Mouse (Mus musculus) Patski (cell line): ENCODE measurements around the gene Cfap61. TPM values are rescaled to one million over a fixed set of nuclear protein-coding genes. Genes with fewer than 3 reads are reported as not detected.

ENCODE experiments used
- ATAC-seq: fragments of 100-300 bp; one replicate; pipeline ENCODE4 v1.8.0; 2021
- CTCF ChIA-PET: fragments of 350-600 bp; sonication (Branson Sonifier 250); formaldehyde crosslinking; loops from one replicate; lab custom pipeline; 2022; ENCODE audit warnings: inconsistent platforms; lab: Charles Lee
- POLR2A ChIA-PET: fragments of 350-600 bp; sonication (Branson Sonifier 250); formaldehyde crosslinking; loops from one replicate; lab custom pipeline; 2022; ENCODE audit warnings: antibody characterized with exemption, inconsistent platforms; lab: Charles Lee
- DNase-seq: peaks from one replicate; pipeline ENCODE4 v3.0.0-alpha.2; 2011; ENCODE audit warnings: low read depth, low spot score
- H3K27me3 ChIP-seq: fragments of 371-371 bp; one replicate; pipeline ENCODE4 v1.5.1; 2021
- CTCF ChIP-seq: fragments of 100-300 bp; IDR thresholded peaks from one replicate; pipeline ENCODE4 v1.5.1; 2021
- in situ Hi-C: fragments of 300-500 bp; cut with MboI; formaldehyde crosslinking; loops from 3 replicates; pipeline ENCODE4 v1.11.1; 2018; ENCODE audit warnings: low pct_unique_long_range_greater_than_20kb, mixed read lengths
- polyA plus RNA-seq: library from polyadenylated mRNA; unstranded; gene quantifications from one replicate; pipeline ENCODE4 v1.2.3, GENCODE M21; 2021

The Cfap61 gene
- polyA plus RNA-seq, 1 experiment from 2014 or later, result 0.64 TPM

DNA sequence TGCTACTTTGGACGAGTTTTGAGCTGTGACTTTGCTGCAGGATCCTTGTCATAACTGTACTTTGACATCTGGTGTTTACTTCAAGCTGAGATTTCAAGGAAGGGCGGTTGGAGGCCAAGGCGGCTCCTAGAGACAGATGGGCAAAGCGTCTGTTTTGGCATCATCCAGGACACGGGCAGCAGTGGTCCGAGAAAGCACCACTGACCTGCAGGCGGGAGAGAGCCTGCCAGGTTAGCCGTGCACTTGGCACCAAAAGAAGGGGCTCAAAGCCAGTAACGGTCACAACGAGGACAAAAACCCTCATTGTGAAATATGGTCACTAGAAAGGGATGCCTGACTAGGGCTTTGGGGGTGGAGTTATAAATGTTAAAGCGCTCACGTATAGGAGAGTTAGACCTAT, 36.2 kb downstream of the Cfap61 start:
- ATAC-seq (no peak), DNase-seq (no peak)
- in situ Hi-C loops, result no loop called here
- CTCF ChIA-PET, result no interaction called here
- H3K27me3 ChIP-seq, result peaks cover 28% of the 10 kb centered on the region
- POLR2A ChIA-PET, result no interaction called here
- no peak for TF ChIP-seq CTCF

DNA sequence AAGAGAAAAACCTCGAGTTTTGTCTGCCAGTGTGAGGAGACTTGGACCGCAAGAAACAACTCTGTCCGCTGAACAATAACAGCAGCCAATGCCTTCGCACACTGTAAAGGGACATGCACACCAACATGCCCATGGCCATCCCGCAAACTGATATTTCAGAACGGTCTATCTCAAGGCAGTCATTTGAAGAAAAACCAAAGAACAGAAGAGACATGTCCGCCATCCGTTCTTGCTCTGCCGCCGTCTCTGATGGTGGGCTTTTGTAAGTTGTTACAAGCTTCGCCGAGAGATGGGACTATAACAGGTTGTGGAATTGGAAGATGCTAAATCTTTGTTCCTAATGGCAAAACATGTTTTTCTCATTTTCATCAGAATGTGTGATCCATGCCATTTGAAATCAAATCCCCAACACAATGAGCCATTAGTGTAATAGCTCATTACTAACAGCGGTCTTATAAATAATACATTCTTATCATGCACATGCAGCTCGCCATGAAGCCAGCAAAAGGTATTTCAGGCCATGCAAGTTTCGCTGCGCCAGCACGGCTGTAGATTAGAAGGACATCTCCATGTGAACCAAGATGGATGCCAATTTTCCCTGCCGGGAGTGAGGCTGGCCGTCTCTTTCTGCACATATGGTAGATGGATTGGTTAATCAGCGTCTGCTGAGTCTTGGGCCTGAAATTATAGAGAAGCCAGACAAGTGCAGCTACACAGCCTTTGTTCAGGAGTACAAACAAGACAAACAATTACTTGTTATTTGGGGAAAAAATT, 36.8 kb downstream of the Cfap61 start:
- no peak for ATAC-seq
- in situ Hi-C loops, result no loop called here
- CTCF ChIA-PET, result interaction anchor here (1.0 kb wide), 1 partner anchor 14 kb away, joined by 3 read pairs; no protein-coding TSS in a partner anchor

DNA sequence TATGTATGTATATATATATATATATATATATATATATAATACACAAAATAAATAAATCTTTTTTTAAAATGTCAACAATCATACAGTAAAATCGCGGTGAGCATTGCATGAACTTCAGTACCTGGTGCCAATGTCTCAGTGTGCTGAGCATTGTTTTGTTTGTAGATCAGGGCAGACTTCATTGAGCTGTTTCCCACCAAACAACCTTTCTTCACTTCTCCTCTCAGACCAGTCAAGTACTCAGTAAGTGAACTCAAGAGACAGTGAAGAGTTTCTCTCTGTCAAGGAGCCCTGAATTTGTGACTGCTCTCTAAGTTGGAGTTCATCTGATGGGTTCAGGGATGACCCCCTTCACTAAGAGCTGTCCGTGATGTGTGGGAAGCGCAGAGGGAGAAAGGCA, 38.0 kb downstream of the Cfap61 start:
- DNase-seq, result no peak
- no peak for ATAC-seq
- POLR2A ChIA-PET, result no interaction called here
- H3K27me3 ChIP-seq, result peaks cover 24% of the 10 kb centered on the region
- CTCF ChIA-PET, result no interaction called here
- TF ChIP-seq CTCF, result no peak
- in situ Hi-C loops, result no loop called here

More for the DNA sequence above, 36.8 kb downstream of the Cfap61 start:
- peaks cover 28% of the 10 kb centered on the region for H3K27me3 ChIP-seq
- POLR2A ChIA-PET, result no interaction called here
- TF ChIP-seq CTCF, result no peak
- no peak for DNase-seq

GRCm38 (mm10) chr2:145979616-145980015, 45.0 kb downstream of the Cfap61 start:
- in situ Hi-C loops, result no loop called here
- H3K27me3 ChIP-seq, result peaks cover 7% of the 10 kb centered on the region
- ChIA-PET POLR2A (no interaction called here), CTCF (no interaction called here)
- no peak for TF ChIP-seq CTCF
- ATAC-seq (no peak), DNase-seq (no peak)

DNA sequence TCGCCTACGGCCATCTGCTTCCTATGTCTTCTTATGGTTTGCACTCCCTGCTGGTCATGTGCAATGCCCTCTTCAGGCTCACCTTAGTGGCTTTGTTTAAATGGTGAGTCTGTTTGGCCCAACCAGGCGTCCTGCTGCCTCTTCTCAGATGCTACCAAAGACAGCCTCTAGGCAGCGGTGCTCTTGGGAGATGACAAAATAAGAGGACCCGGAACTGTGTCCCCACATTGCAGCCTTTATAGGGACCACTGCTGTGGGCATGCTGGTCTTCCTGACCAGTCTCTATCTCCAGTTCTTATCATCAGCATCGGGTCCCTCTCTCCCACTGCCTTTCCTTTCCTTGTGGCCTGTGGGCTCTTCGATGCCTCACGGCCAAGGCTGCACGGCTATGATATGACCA, 46.3 kb downstream of the Cfap61 start:
- ATAC-seq (no peak), DNase-seq (no peak)
- TF ChIP-seq CTCF, result no peak
- POLR2A ChIA-PET, result no interaction called here
- peaks cover 3% of the 10 kb centered on the region for H3K27me3 ChIP-seq
- CTCF ChIA-PET, result no interaction called here
- in situ Hi-C loops, result no loop called here

GRCm38 (mm10) chr2:145981699-145982112, 47.1 kb downstream of the Cfap61 start:
- ChIA-PET CTCF (no interaction called here), POLR2A (no interaction called here)
- TF ChIP-seq CTCF, result no peak
- in situ Hi-C loops, result no loop called here
- ATAC-seq, result no peak
- peaks cover 3% of the 10 kb centered on the region for H3K27me3 ChIP-seq
- DNase-seq, result no peak

DNA sequence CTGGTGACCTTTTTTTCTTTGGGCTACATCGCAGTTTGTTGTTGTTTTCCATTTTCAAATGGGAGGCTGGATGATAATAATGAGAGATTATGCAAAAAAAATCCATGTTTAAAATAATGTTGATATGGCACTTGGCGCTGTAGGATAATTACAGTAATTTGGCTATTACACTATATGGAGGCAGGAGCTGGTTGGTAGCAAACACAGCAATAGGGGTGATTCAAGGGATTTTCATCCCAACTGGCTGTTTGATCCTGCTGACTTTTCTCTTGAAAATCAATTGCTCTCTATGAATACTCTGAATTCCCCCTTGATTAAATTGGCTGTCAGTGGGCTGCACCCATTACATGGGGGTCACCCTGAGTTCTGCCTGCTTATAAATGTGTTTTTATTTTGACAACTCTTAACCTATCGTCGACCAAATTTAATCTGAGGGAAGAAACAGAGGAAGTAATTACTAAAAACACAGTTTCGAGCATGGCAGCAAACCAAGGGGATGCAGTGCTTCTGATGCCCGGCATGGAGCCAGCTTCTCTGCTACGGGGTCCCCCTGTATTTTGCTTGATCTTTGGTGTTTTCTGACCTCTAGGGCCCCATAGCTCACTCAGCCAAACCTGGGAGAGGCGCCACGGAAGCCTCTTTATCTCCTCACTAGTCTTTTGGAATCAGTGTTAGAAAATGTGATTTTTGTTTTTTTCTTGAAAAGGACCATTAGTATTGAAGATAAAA, 47.9 kb downstream of the Cfap61 start:
- in situ Hi-C loops, result no loop called here
- peaks cover 3% of the 10 kb centered on the region for H3K27me3 ChIP-seq
- TF ChIP-seq CTCF, result no peak
- DNase-seq (no peak), ATAC-seq (no peak)
- ChIA-PET CTCF (no interaction called here), POLR2A (no interaction called here)

- in situ Hi-C loops, result no loop called here
- TF ChIP-seq CTCF, result no peak
- no peaks in the 10 kb centered on the region for H3K27me3 ChIP-seq
These were observed 53.2 kb downstream of the Cfap61 start for GRCm38 (mm10) chr2:145987757-145988156.

DNA sequence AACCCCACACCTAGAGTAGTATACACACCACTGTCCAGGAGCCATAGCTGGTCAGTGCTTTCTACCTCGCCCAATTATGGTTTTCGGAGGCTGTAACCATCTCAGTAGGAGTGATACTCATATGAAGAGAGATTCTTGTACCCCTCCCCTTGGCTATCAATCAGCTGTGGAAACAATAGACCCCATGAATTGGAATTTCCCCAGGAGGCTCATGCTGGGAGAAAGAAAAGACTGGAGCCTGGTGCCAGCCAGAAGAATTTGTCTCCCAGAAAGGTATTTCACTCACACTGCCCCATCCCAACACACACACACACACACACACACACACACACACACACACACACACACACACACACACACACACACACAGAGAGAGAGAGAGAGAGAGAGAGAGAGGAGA, 55.9 kb downstream of the Cfap61 start:
- no peak for DNase-seq
- no peak for TF ChIP-seq CTCF
- ATAC-seq, result no peak
- ChIA-PET CTCF (no interaction called here), POLR2A (no interaction called here)
- in situ Hi-C loops, result no loop called here
- H3K27me3 ChIP-seq, result no peaks in the 10 kb centered on the region

More at GRCm38 (mm10) chr2:145987757-145988156, 53.2 kb downstream of the Cfap61 start:
- DNase-seq (no peak), ATAC-seq (no peak)
- POLR2A ChIA-PET, result interaction anchor here (0.5 kb wide), 1 partner anchor 24 kb away, joined by 3 read pairs; no protein-coding TSS in a partner anchor
- CTCF ChIA-PET, result interaction anchor here (1.2 kb wide), 1 partner anchor 12 kb away, joined by 3 read pairs; no protein-coding TSS in a partner anchor

DNA sequence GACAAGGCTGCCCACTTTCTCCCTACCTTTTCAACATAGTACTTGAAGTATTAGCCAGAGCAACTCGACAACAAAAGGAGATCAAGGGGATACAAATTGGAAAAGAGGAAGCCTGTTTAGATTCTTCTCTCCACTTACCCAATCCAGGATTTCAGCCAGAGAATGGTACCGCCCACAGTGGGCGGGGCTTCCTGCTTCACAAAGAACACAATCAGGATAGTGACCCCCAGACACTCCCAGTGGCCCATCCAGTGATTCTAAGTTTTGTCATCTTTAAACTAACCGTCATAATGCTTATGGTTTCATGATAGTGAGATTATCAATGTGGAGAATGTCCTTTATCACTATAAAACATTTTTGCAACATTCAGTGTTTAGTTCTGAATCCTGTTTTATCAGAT, 61.9 kb downstream of the Cfap61 start:
- POLR2A ChIA-PET, result no interaction called here
- CTCF ChIA-PET, result no interaction called here
- in situ Hi-C loops, result no loop called here
- no peaks in the 10 kb centered on the region for H3K27me3 ChIP-seq
- TF ChIP-seq CTCF, result no peak
- no peak for DNase-seq
- no peak for ATAC-seq

GRCm38 (mm10) chr2:145997956-145998525, 63.5 kb downstream of the Cfap61 start:
- ChIA-PET POLR2A (no interaction called here), CTCF (no interaction called here)
- DNase-seq (no peak), ATAC-seq (no peak)
- no peak for TF ChIP-seq CTCF
- H3K27me3 ChIP-seq, result no peaks in the 10 kb centered on the region
- in situ Hi-C loops, result no loop called here
